Mouse (Mus musculus) heart, postnatal 10 days (tissue): ENCODE data around the gene Gm20518. TPM values are rescaled to one million over a fixed set of nuclear protein-coding genes. Genes with fewer than 3 reads are reported as not detected.

Source experiments
- DNase-seq, 2 experiments: peaks; one replicate each; pipeline ENCODE4 v3.0.0; 2021
- intact Hi-C: fragments of 180-260 bp; cut with DNase I; formaldehyde crosslinking; loops from one replicate; pipeline ENCODE4 v1.15.1; 2025
- total RNA-seq, 2 experiments: library from RNA; stranded (reverse); gene quantifications; 2 replicates each; pipeline ENCODE4 v1.2.3; 2021

The Gm20518 gene
- total RNA-seq, 2 experiments from 2014 or later: 0.17 to 0.19 TPM

DNA sequence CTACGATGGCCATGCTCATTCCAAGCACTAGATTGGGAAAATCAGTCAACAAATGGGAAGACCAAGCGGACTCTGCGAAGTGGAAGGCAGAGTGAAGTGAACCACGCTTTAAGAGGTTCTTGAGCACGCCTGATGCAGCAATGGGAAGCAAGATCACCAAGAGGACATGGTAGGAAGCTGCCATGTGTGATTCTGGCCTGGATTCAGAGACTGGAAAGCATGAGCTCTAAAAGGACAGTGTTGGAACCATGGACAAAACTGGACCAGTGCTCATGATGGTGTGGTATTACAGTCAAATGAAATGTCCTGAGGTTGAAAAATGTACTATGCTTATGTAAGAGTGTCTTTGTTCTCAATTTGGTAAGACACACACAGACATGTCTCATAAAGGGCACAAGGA lies 40.1 kb downstream of the Gm20518 start:
- intact Hi-C loops: no loop called here
- no peak for DNase-seq

DNA sequence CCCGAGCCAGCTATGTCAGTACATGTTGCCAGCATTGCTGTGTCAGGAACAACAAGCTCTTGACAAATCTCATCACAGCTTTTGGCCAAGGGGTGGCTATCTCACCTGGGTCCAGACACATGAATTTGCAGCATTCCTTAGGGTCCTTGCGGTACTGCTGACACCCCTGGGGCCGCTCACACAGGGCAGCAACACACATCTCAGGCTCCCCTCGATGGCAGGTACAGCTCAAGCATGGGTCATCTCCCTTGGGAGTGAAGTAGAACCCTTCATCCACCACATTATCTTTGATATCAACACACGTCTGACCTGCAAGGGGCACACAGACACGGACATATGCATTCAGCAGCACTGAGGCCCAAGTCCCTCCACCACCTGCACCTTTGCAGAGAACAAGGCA lies 42.0 kb downstream of the Gm20518 start:
- intact Hi-C loops: no loop called here
- DNase-seq: no peak

DNA sequence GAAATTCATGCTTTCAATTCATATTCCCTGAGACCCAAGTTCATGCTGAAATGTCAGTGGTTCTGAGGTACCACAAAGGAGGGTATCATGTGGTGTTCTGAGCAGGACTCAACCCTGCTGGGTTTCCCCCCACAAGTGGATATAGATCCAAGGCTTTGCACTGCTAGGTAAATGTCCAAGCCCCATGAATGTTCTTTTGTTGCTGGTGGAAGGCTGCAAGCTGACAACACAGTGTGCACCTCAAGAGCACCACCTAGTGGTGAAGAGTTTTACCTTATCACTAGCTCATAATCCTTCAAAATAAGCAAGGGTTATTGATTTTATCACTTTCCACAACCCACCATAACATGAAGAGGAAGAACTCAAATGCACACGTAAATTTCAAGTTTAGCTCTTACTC lies 42.5 kb downstream of the Gm20518 start:
- DNase-seq: peak; percentile 35 to 72
- intact Hi-C loops: no loop called here

DNA sequence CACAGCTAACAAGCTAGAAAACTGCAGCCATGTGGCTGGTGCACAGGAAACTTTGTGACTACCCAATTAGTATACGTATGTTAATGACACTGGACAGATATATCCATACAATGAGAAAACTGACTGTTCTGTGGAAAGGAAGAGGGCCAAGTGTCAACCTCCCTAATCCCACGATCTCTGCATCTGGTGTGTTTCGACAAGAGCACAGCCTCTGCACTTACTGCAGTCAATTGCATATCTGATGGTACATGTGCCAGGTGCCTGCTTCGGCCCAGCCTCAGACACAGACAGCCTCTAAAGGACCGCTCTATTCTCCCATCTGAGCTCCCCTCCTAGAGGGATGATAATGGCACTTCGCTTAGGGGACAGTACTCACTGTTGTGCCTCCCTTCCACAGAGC lies 43.0 kb downstream of the Gm20518 start:
- intact Hi-C loops: no loop called here
- DNase-seq: no peak

DNA sequence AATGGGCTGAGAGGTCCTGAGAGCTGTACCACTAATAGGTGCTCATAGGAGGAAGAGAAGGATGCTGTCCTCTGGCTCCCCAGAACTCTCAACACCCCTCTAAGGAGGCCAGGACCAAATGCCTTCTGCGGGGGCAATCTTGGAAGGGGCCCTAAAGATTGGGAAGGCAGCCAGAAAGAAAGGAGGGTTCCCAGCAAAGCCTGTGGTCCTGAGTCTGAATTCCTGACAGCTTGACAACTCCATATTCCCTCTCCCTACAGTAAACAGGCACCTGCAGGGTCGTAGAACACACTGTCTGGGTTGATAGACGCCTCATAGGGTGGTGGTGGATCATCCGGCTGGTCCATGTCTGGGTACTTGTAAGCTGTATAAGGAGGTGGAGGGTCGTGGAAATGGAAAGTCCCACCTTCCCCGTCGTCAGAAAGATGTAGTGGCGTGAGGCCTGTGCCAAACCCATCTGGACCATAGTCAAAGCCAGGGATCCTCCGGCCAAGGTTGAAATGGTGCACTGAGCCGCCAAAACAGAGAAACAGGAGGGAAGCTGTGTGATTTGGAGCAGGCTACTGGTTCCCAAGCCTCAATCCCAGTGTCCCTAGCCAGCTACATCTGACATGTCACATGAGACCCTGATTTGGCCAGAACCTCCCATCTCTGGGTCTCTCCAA lies 47.6 kb downstream of the Gm20518 start:
- no peak for DNase-seq
- intact Hi-C loops: no loop called here

DNA sequence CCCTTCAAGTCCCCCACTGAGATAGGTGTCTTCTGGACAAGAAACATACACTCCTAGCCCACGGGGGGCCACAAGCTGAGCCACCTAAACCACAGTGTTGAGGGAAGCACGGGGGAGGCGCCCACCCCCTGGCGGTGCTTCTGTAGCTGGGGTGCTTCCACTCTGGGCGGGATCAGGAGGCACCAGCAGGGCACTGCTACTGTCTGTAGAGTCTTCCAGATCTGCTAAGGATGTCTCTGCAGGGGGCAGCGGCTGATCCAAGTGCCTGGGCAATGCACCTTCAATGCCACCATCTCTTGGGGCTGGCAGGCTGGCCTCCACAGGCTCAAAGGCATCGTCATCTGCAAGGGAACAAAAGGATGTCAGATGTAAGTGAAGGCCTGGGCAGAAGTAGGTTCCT lies 49.0 kb downstream of the Gm20518 start:
- intact Hi-C loops: no loop called here
- no peak for DNase-seq

DNA sequence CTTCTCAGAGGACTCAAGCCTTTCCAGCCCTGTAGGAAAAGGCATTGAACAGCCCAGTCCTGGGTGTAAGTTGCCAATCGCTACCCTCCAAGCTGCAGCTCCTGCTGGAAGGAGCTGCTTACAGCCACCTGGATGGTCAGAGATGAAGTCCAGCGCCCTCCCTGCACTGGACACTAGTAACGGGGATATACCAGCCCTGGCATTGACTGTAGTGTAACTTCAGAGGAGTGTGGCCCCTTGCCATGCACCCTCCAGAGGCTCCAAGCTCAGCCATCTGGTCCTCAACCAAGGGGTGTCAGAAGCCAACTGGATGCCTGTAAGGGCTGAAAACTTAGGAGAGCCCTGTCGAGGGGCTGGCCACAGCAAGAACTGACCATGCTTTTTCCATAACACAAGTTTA lies 51.5 kb downstream of the Gm20518 start:
- intact Hi-C loops: no loop called here
- no peak for DNase-seq

DNA sequence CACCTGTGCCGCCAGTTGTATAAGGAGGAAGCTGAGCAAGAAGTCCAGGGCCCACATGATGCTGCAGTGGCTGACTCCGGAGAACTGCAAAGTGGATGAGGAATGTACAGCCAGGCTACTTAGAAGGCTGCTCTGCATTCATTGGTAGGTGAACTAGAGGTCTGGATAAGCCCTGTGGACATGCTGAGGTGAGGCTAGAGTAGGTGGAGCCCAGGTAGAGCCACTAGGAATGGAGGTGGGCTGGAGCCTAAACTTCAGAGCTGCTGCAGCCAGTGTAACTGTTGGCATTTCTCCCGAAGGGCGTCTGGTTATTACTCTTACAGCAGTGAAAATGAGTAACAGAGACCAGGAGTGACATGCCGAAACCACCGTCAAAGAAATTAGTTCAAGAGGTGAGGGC lies 53.4 kb downstream of the Gm20518 start, which contains the start of gene Car15:
Gene Car15, minus strand, starts transcription at position 314 of the 400 bp plus-strand sequence.
- no peak for DNase-seq
- intact Hi-C loops: no loop called here

DNA sequence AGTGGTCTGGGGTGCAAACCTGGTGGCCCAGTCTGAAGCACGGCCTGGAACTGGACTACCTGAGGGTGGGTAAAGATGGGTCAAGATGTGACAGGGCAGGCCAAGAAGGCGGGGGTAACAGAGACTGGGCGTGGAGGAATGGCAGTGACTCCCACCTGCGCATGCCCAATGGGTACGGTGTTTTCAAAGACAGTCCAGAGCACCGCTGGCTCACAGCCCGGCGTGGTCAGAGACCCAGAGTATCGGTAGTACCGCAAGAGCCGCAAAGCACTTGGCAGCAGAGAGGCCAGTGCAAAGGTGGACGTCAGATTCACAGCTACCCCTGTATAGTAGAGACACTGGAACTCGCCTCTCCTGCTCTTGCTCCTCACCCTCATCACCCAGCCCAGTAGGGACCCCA lies 56.0 kb downstream of the Gm20518 start:
- intact Hi-C loops: no loop called here
- no peak for DNase-seq

DNA sequence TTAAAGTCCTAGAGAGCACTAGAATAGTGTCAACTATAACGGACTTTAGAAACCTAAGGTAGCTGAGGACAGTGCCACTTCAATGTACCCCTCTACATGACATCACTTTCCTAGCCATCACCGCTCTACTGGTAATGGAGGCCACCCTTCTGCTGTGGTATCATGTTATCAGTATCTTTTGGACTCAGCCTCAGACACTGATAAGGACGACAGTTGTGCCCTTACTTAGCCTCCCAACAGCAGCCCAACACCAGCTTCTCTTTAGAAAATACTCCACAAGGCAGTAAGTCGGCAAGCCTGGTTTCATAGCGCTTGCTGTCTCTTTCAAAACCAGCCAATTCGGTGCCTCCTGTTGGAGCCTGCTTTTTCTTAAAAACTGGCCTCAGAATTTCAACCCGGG lies 56.9 kb downstream of the Gm20518 start:
- no peak for DNase-seq
- intact Hi-C loops: no loop called here

DNA sequence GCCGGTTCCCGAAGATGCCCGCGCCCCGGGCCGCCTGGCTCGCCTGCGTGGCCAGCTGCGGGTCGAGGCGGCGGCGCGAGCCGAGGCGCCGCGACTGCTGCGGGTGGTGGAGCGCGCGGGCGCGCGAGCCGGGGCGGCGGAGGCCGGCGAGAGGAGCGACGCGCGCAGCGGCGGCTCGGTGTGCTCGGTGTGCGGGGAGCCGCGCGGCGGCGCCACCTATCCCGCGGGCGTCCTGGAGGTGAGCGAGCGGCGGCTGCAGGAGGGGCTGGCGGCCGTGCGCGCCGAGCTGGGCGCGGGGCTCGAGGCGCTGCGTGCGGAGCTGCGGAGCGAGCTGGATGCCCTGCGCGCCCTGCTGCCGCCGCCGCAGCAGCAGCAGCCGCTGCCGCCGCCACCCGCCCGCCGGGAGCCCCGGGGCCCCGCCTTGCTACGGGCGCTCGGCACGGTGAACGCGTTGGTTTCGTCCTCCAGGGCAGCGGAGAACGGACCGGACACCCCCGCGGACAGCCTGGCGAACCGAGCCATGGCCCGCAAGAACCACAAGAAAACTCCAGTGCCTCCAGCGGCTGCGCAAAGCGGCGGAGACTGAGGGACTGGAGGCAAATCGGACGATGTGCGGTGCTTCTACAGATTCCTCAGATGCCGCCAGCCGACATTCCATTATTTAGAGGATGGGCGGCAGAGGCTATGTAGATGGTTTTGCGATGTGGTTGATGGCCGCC lies 57.6 kb downstream of the Gm20518 start:
- intact Hi-C loops: no loop called here

DNA sequence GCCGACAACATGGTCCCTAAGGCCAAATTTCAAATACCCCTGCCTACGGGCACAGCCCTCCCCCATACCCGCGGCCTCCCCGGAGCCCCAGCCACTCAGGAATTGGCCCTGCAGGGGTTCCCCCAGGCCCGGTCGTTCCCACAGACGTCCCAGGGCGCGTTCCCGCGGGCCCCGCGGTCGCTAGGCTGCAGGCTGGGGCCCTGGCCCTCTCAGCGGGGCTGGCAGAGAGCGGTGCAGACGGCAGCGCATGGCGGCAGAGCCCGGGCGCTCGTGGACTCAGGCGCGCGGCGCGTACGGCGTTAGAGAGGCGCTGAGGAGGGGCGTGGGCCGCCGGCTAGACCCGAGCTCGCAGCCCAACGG lies 58.2 kb downstream of the Gm20518 start:
- peak in 1 of 2 experiments; percentile 30 for DNase-seq
- intact Hi-C loops: no loop called here

More for the DNA sequence above, 57.6 kb downstream of the Gm20518 start:
- DNase-seq: no peak

DNA sequence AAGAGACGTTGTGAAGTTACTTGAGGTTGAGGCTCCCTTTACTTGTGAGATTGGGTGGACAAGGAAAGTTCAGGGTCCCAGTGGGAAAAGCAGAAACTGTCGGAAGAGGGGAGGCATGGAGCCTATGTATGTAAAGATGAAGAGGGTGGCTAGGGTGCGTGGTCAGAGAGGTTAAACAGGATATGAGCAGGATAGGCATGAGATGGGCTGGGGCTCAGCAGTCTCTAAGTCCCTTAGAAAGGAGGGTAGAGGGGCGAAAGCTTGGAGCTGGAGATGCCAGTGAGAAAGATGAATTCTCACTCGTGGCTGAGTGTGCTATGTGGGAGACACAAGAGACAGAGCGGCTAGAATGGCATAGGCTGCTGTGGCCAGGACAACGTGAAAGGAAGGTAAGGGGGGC lies 58.6 kb downstream of the Gm20518 start, which contains the start of gene B830017H08Rik:
Gene B830017H08Rik, plus strand, starts transcription at position 301 of the 400 bp plus-strand sequence.
- intact Hi-C loops: no loop called here

DNA sequence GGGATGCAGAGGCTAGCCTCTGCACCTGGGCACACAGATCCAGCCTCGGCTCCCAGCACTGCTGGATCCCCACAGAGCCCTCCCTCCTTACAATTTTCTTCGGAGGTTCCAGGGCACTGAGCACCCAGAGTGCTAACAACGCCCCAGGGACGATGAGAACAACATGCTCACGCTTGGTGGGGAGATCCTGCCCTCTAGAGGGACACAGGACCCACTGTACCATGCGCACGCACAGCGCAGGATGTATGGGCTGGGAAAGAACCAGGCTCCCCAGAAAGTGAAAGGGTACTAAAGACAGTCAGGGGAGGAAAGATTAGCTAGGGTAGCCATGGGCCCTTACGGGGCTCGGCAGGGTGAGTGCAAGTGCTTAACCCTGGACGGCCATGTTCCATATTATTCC lies 59.7 kb downstream of the Gm20518 start:
- intact Hi-C loops: no loop called here
- no peak for DNase-seq

More for the DNA sequence above, 58.6 kb downstream of the Gm20518 start, which contains the start of gene B830017H08Rik:
- no peak for DNase-seq

DNA sequence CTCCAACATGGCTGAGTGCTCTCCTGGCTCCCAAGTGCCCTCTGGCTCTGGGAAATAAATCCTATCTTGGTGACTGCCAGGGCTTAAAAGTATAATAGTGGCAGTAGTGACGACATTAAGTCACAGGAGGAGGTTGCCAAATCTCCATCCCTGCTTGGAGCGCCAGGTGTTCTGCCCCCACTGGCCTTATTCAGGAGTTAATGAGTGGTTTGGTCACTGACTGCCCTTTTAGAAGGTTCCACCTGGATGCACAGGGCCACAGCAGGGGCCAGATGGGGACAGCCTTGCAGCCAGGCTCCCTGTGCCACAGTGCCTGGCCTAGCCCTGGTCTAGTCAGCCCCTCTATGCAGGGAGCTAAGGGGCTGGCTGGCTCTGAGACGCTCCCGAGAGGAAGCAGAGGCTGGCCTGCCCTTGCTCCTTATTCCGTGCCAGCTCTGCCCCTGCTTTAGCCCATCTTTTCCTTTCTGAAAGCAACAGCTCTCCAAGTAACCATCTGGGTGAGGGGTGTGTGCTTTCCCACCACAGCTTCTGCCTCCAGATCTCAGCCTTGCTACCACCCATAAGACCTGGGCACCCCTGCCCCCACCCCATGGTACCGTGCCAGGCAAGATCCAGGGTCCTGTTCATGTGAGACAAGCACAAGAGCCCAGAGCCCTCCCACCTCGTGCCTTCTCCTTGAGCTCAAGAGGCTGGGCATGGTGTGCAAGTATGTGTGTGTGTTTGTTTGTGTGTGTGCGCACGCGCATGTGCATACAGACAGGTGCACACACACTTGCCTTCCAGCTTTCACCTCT lies 60.9 kb downstream of the Gm20518 start:
- DNase-seq: no peak
- intact Hi-C loops: no loop called here

DNA sequence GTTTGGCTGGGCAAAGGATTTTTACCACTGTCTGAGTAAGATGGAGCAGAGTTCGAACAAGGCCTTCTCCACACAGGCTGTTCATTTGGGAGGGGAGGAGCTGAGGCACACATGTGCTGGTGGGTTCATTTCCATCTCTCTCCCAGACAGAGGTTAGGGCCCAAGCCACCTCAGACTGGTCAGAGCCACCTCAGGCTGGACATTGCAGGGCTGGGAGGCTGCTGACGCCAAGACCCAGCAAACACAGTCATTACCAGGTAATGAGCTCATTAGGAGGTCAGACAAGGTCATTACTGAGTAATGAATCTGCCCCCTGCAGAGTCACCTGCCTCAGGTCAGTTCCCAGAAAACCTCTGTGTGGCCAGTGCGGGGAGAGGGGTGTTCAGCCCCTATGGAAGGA lies 62.6 kb downstream of the Gm20518 start:
- no peak for DNase-seq
- intact Hi-C loops: no loop called here

DNA sequence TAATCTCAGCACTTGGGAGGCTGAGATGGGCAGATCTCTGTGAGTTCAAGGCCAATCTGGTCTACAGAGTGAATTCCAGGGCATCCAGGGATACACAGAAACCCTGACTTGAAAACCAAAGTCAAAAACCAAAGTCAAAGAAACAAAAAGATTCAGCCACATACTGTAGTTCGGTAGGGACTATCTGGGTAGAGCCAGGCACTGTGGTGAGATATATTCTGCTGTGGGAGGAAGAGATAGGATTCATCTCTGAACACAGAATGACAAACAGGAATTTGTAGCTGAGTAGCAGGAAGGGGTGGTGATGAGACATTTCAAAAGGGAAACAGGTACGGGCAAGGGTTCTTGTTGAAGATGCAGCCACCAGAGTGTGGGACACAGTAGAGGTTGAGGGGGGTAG lies 63.2 kb downstream of the Gm20518 start:
- DNase-seq: no peak
- intact Hi-C loops: no loop called here

DNA sequence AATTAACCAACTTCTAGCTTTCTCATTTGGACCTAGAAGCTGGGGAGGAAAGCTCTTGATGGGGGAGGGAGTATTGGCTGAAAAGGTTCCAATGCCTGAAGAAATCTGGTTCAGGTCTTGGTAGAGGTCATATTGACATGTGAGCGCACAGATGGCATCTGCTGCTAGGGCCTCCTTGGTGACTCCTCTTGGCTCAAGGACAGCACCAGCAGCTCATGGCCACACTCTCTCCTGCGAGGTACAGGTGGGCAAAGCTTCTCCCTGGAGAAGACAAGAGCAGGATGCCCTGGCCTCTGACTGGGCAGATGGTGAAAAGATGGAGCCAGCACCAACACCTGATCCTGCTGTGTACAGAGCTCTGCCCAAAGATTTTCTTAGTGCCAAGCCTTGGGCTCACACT lies 65.0 kb downstream of the Gm20518 start:
- no peak for DNase-seq
- intact Hi-C loops: no loop called here

DNA sequence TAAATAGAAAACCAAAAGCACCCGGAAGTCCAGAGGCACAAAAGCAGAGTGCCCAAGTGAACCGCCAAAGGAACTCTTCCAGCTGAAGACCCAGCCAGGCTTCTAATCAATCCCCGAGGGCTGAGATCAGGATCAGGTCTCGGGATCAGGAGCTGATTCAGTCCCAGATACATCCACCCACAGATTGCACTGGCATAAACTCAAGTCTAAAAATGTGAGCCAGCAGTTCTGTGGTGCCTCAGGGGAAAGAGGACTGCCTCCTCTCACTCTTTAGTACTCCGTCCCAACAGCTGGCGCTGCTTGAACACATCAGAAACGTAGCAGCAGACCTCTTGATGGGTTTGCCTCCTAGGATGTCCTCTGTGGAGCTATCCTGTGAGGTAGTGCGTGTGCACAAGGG lies 74.9 kb downstream of the Gm20518 start:
- DNase-seq: no peak
- intact Hi-C loops: no loop called here

DNA sequence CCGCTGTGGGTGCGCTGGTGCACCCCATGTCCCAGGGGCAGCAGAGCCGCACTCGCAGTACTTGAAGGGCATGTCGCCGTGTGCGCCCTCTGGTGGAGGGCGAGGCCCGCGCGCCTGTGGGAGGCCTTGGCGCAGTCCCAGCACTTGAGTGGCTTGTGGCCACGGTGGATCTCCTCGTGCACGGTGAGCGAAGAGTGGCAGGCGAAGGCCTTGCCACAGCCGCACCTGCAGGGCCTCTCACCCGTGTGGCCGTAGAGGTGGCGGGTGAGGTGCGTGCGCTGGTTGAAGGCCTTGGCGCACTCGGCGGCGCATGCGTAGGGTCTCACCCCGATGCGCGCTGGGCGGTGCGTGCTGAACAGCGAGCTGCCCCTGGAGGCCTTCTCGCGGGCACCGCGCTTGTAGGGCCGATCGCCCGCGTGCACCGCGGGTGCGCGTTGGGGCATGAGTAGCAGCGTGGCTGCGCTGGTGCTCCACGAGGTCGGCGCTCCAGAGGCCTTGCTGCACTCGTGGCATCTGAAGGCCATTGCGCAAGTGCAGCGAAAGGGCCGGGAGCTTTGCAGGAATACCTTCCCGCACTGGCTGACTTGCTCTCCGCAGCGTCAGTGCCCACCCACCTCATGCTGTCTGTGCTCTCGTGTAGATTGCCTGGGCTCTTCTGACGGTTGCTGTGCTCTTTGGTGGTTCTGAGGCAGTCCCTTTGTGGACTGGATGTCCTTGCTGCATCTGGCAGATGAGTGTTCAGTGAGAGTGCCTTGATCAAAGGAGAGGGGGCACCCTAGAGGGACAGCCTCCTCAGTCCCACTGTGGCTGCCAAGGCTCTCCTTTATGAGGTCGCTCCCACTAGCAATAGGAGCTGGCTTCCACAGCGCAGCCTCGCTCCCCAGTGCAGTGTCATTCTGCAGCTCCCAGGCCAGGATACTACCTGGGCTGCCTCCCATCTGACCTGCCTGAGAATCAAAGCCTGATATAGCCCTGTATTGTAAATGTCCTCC lies 75.8 kb downstream of the Gm20518 start:
- DNase-seq: peak; percentile 67 to 79
- intact Hi-C loops: no loop called here
